Mouse (Mus musculus) adrenal gland, adult 18-20 months (tissue): ENCODE measurements around the gene Sorbs2. TPM values are rescaled to one million over a fixed set of nuclear protein-coding genes. Genes with fewer than 3 reads are reported as not detected.

Source experiments
- DNase-seq, 2 experiments: peaks; one replicate each; pipeline ENCODE4 v3.0.0; 2021 to 2022; ENCODE audit warnings: low spot score in 2 of 2
- total RNA-seq, 2 experiments: library from RNA; stranded (reverse); gene quantifications; 1 replicate in 1 of 2; 2 replicates in 1 of 2; pipeline ENCODE4 v1.2.3; 2021

Gene Sorbs2
- total RNA-seq, 2 experiments from 2014 or later, result 110 to 130 TPM

GRCm38 (mm10) chr8:45677114-45677853 is 169.7 kb downstream of the Sorbs2 start:
- DNase-seq, result no peak

- DNase-seq, result no peak
Observed at GRCm38 (mm10) chr8:45677854-45678241, 170.3 kb downstream of the Sorbs2 start.

- no peak for DNase-seq
Observed at GRCm38 (mm10) chr8:45681171-45681570, 173.6 kb downstream of the Sorbs2 start.

GRCm38 (mm10) chr8:45682845-45683383 is 175.3 kb downstream of the Sorbs2 start:
- DNase-seq, result no peak

- DNase-seq, result no peak
Observed at GRCm38 (mm10) chr8:45687942-45688695, 180.5 kb downstream of the Sorbs2 start.

- DNase-seq, result no peak
Observed at GRCm38 (mm10) chr8:45689611-45690207, 182.1 kb downstream of the Sorbs2 start.

- no peak for DNase-seq
Observed at GRCm38 (mm10) chr8:45700100-45700499, 192.5 kb downstream of the Sorbs2 start.

GRCm38 (mm10) chr8:45703700-45704101 is 196.1 kb downstream of the Sorbs2 start:
- no peak for DNase-seq

GRCm38 (mm10) chr8:45709098-45709497 is 201.5 kb downstream of the Sorbs2 start:
- DNase-seq, result no peak

GRCm38 (mm10) chr8:45709734-45710133 is 202.1 kb downstream of the Sorbs2 start:
- no peak for DNase-seq

GRCm38 (mm10) chr8:45712610-45713009 is 205.0 kb downstream of the Sorbs2 start:
- DNase-seq, result no peak

GRCm38 (mm10) chr8:45714806-45715205 is 207.2 kb downstream of the Sorbs2 start:
- DNase-seq, result no peak

GRCm38 (mm10) chr8:45715330-45716027 is 207.9 kb downstream of the Sorbs2 start:
- DNase-seq, result no peak

- DNase-seq, result no peak
Observed at GRCm38 (mm10) chr8:45719776-45720175, 212.2 kb downstream of the Sorbs2 start.

GRCm38 (mm10) chr8:45724204-45724603 is 216.6 kb downstream of the Sorbs2 start:
- DNase-seq, result no peak

GRCm38 (mm10) chr8:45725321-45725720 is 217.7 kb downstream of the Sorbs2 start:
- DNase-seq, result no peak

- no peak for DNase-seq
Observed at GRCm38 (mm10) chr8:45729850-45730382, 222.3 kb downstream of the Sorbs2 start.

- no peak for DNase-seq
Observed at GRCm38 (mm10) chr8:45730795-45731194, 223.2 kb downstream of the Sorbs2 start.

GRCm38 (mm10) chr8:45734071-45734470 is 226.5 kb downstream of the Sorbs2 start:
- no peak for DNase-seq

- DNase-seq, result no peak
Observed at GRCm38 (mm10) chr8:45737266-45737665, 229.7 kb downstream of the Sorbs2 start.

GRCm38 (mm10) chr8:45743326-45743725 is 235.7 kb downstream of the Sorbs2 start:
- no peak for DNase-seq
